Mouse (Mus musculus): ENCODE data around the gene 2310046K23Rik. TPM values are rescaled to one million over a fixed set of nuclear protein-coding genes. Genes with fewer than 3 reads are reported as not detected.

The 2310046K23Rik gene
- polyA plus RNA-seq (2014; fragmentation: Nextera tagmentation; extraction: Ambion mirVana), result not detected in 2 replicates

DNA sequence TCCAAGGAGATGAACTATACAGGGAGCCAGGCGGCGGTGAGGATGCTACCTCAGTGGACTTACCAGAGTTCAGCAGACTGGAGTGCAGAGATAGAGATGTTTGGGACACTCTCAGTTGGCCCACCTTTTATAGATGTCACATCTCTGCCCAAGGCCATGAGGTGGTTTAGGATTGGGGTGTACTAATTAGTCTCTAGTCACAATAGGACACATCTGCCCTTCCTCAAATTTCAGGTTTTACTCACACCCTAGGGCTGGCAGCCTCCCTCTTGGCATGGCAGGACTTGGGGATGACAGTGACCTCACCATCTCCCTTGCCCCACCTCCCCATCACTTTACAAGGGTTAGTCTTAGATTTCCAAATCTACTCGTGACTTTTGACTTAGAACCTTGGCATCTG, at the start of gene 2310046K23Rik:
TSS of gene 2310046K23Rik (minus strand) at position 101 of the 400 bp plus-strand sequence.
- WGBS, result 84% methylated on average over 3 of the region's 3 CpGs
- Histone ChIP-seq H3K4me3 (ENCODE audit: low read depth, low read length) (no peak within 1 kb of the TSS), H3K9me3 (ENCODE audit: control insufficient read depth, low read length) (no peaks in the 10 kb centered on the region), H3K4me1 (replicated peaks; ENCODE audit: control insufficient read depth, insufficient read depth, low read length) (no peaks in the 10 kb centered on the region), H3K27ac (ENCODE audit: low read depth, low read length) (no peak within 1 kb of the TSS), H3K36me3 (ENCODE audit: control insufficient read depth, insufficient read depth, low read length) (no peaks in the 10 kb centered on the region), H3K9ac (ENCODE audit: low read depth, low read length) (no peak within 1 kb of the TSS), H3K27me3 (replicated peaks; ENCODE audit: control insufficient read depth, insufficient read depth, low read length) (no peaks in the 10 kb centered on the region), H3K4me2 (no peak within 1 kb of the TSS)
- DNase-seq (ENCODE audit: low spot score), result no peak
- ATAC-seq (replicated peaks; ENCODE audit: low FRiP score), result no peak

DNA sequence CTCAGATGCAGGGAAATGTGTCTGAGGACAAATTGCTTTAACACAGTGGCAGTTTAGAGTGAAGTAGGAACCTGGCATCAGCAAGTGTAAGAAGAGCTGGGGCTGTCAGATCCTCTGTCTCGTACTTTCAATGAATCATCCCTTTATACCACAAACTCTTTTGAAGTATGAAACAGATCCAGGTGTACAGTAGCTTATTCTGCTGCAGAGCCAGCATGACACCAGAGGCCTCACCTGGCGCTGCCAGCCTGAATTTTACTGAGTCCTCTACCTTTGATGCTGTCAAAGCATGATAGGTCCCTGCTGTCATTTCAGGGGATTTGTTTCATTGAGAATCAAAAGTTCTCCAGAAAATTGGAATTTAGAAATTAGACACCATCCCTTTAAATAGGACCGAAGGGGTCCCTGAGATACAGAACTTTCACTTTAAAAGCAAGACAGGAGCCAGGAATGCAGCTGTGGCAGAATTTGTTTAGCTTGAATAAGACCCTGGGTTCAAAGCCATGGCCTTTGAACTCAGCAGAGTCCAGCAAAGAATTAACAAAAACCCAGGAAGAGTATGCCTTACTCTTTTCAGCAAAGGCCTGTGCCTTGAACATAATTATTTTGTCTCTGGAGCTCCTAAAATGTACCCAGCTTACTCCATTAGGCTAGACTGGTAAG, 49.0 kb upstream of the 2310046K23Rik start:
- WGBS, result 71% methylated on average over 3 of the region's 3 CpGs

DNA sequence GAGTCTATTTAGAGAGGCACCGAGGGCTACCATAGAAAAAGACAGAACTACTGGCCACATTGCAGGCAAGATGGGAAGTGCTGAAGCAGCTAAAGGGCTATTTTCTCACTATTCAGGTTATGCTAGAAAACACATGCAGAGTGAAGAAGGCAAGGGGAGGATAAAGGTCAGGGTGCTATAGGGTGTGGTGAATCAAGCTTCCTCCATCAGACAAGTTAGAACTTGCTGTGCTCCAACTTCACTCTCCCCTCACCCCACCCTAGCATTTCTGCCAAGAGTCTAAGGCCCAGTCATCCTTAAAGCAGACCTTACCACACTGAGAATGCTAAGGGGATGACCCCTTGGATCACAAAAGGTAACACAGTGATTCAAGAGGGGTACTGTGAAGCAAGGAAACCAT, 45.2 kb upstream of the 2310046K23Rik start:
- no peak overlapping the region for H3K27ac ChIP-seq (ENCODE audit: low read depth, low read length)
- H3K9me3 ChIP-seq (ENCODE audit: control insufficient read depth, low read length), result no peaks in the 10 kb centered on the region
- H3K9ac ChIP-seq (ENCODE audit: low read depth, low read length), result no peak overlapping the region
- ATAC-seq (replicated peaks; ENCODE audit: low FRiP score) (no peak), DNase-seq (ENCODE audit: low spot score) (no peak)
- 78% methylated on average over 1 of the region's 1 CpGs for WGBS
- H3K4me2 ChIP-seq, result no peak overlapping the region
- no peaks in the 10 kb centered on the region for H3K27me3 ChIP-seq (replicated peaks; ENCODE audit: control insufficient read depth, insufficient read depth, low read length)
- H3K36me3 ChIP-seq (ENCODE audit: control insufficient read depth, insufficient read depth, low read length), result no peaks in the 10 kb centered on the region
- no peaks in the 10 kb centered on the region for H3K4me1 ChIP-seq (replicated peaks; ENCODE audit: control insufficient read depth, insufficient read depth, low read length)
- H3K4me3 ChIP-seq (ENCODE audit: low read depth, low read length), result no peak overlapping the region

More for the DNA sequence above, 49.0 kb upstream of the 2310046K23Rik start:
- H3K9ac ChIP-seq (ENCODE audit: low read depth, low read length), result no peak overlapping the region
- DNase-seq (ENCODE audit: low spot score), result no peak
- no peaks in the 10 kb centered on the region for H3K36me3 ChIP-seq (ENCODE audit: control insufficient read depth, insufficient read depth, low read length)
- H3K4me1 ChIP-seq (replicated peaks; ENCODE audit: control insufficient read depth, insufficient read depth, low read length), result no peaks in the 10 kb centered on the region
- no peak overlapping the region for H3K4me2 ChIP-seq
- H3K4me3 ChIP-seq (ENCODE audit: low read depth, low read length), result no peak overlapping the region
- no peak overlapping the region for H3K27ac ChIP-seq (ENCODE audit: low read depth, low read length)
- no peaks in the 10 kb centered on the region for H3K9me3 ChIP-seq (ENCODE audit: control insufficient read depth, low read length)
- ATAC-seq (replicated peaks; ENCODE audit: low FRiP score), result no peak
- H3K27me3 ChIP-seq (replicated peaks; ENCODE audit: control insufficient read depth, insufficient read depth, low read length), result no peaks in the 10 kb centered on the region

DNA sequence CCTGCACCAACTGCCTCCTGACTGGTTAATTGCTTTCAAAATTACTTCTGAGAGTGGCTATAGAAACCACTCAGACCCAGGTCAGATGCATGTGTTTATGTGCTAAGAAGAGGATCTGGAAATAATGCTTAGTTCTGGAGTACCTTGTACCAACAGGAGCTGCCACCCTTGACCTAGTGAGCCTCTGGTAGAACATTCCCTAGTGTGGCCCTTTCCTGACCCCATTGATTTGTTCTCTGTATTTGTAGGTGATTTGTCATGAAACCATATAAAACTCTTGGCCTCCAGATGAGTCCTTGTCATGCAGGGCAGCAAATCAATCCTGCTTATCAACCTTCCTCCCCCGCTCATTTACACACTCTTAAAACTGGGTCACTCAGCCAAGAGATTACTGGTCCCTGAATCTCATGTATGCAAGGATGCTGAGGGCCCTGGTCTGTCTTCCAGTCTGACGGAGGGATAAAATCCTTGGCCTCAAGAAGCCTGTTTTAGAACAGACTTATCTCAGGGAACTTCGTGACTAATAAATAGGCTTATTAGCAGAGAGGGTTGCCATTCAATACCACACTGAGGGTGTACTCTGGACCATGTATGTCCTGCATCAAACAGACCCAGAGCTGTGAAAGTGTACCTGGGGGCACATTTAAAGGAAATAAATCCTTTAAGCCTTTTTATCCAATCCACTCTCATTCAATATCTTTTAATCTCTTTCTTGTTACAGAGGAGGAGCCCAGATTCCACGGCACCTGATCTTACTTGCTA, 44.5 kb upstream of the 2310046K23Rik start:
- Histone ChIP-seq H3K4me2 (no peak overlapping the region), H3K9me3 (ENCODE audit: control insufficient read depth, low read length) (no peaks in the 10 kb centered on the region), H3K4me3 (ENCODE audit: low read depth, low read length) (no peak overlapping the region), H3K27me3 (replicated peaks; ENCODE audit: control insufficient read depth, insufficient read depth, low read length) (no peaks in the 10 kb centered on the region), H3K9ac (ENCODE audit: low read depth, low read length) (no peak overlapping the region), H3K4me1 (replicated peaks; ENCODE audit: control insufficient read depth, insufficient read depth, low read length) (no peaks in the 10 kb centered on the region), H3K27ac (ENCODE audit: low read depth, low read length) (no peak overlapping the region), H3K36me3 (ENCODE audit: control insufficient read depth, insufficient read depth, low read length) (no peaks in the 10 kb centered on the region)
- ATAC-seq (replicated peaks; ENCODE audit: low FRiP score), result no peak
- no peak for DNase-seq (ENCODE audit: low spot score)
- 51% methylated on average over 4 of the region's 4 CpGs for WGBS

DNA sequence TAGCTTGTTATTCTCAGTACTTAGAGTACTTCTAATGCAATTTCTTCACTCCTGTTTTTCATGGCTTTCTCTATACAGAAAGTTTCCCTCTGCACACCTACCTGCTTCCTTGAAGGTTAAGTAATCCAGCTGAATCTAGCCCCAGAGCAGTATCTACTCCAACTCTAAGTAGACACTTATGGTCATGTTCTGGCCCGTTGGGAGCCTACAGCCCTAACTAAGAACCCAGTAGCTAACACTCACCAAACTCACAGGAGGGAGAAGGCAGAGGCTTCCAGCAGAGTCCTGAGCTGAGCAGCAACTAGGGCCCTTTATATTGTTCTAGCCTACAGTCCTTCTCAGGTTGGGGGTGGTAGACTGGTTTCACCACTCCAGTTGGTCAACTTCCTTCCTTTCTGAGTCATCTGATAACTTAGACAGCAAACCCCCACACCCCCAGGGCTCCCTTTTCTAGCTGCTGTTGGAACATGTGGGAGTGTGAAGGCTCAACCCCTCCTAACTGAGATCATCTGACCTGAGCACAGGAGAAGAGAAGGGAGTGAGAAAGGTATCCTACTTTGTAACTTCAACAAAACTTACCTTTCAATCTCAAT, 39.2 kb upstream of the 2310046K23Rik start, which contains the start of gene Ivl:
TSS of gene Ivl (minus strand) at position 287 of the 593 bp plus-strand sequence.
- no peak within 1 kb of the TSS for H3K9ac ChIP-seq (ENCODE audit: low read depth, low read length)
- no peak within 1 kb of the TSS for H3K4me2 ChIP-seq
- H3K36me3 ChIP-seq (ENCODE audit: control insufficient read depth, insufficient read depth, low read length), result no peaks in the 10 kb centered on the region
- DNase-seq (ENCODE audit: low spot score), result no peak
- no peaks in the 10 kb centered on the region for H3K9me3 ChIP-seq (ENCODE audit: control insufficient read depth, low read length)
- H3K27me3 ChIP-seq (replicated peaks; ENCODE audit: control insufficient read depth, insufficient read depth, low read length), result no peaks in the 10 kb centered on the region
- H3K4me3 ChIP-seq (ENCODE audit: low read depth, low read length), result no peak within 1 kb of the TSS
- no peaks in the 10 kb centered on the region for H3K4me1 ChIP-seq (replicated peaks; ENCODE audit: control insufficient read depth, insufficient read depth, low read length)
- H3K27ac ChIP-seq (ENCODE audit: low read depth, low read length), result no peak within 1 kb of the TSS
- no peak for ATAC-seq (replicated peaks; ENCODE audit: low FRiP score)
- WGBS, result 55% methylated on average over 1 of the region's 1 CpGs

DNA sequence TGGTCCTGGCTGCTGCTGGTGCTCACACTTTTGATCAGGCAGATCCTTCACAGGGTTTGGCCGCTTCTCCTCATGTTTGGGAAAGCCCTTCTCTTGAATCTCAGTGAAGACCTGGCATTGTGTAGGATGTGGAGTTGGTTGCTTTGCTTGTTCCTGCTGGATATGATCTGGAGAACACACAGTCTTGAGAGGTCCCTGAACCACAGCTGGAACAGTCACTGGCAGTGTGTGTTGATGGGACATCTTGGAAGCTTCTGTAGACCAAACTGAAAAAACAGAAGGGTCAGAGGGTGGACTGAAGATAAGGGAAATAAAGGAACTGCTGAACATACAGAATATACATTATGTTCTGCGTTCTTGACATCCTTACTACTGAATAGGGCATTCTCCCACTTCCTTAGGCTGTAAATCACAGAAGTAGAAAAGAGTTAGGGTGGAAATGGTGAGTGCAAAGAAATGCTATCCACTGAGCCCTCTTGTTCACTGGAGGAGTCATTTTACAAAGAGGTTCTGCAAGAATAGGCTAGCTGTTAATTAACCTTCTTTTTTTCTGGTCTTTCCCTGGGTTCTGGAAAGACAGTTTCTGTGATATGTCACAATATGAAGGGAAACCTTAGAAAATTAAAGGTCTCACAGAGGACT, 38.3 kb upstream of the 2310046K23Rik start:
- WGBS, result 45% methylated on average over 2 of the region's 2 CpGs
- no peaks in the 10 kb centered on the region for H3K9me3 ChIP-seq (ENCODE audit: control insufficient read depth, low read length)
- H3K27me3 ChIP-seq (replicated peaks; ENCODE audit: control insufficient read depth, insufficient read depth, low read length), result no peaks in the 10 kb centered on the region
- H3K4me3 ChIP-seq (ENCODE audit: low read depth, low read length), result no peak overlapping the region
- no peak overlapping the region for H3K9ac ChIP-seq (ENCODE audit: low read depth, low read length)
- H3K36me3 ChIP-seq (ENCODE audit: control insufficient read depth, insufficient read depth, low read length), result no peaks in the 10 kb centered on the region
- no peak overlapping the region for H3K27ac ChIP-seq (ENCODE audit: low read depth, low read length)
- H3K4me1 ChIP-seq (replicated peaks; ENCODE audit: control insufficient read depth, insufficient read depth, low read length), result no peaks in the 10 kb centered on the region
- no peak overlapping the region for H3K4me2 ChIP-seq
- ATAC-seq (replicated peaks; ENCODE audit: low FRiP score) (no peak), DNase-seq (ENCODE audit: low spot score) (no peak)

DNA sequence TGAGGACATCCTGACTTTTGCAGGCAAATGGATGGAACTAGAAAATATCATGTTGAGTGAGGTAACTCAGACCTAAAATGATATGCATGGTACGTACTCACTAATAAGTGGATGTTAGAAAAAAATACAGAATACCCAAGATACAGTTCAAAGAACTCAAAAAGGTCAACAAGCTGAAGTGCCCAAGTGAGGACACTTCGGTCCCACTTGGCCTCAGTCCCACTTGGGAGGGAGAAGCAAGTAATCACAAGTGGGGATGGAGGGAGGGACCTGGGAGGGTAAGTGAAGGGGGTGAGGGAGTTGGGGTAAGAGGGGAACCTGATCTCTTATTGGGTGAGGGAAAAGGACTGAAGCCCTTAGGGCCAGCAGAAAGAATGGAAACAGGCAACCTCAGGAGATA, 34.4 kb upstream of the 2310046K23Rik start:
- H3K4me1 ChIP-seq (replicated peaks; ENCODE audit: control insufficient read depth, insufficient read depth, low read length), result no peaks in the 10 kb centered on the region
- H3K4me3 ChIP-seq (ENCODE audit: low read depth, low read length), result no peak overlapping the region
- H3K27me3 ChIP-seq (replicated peaks; ENCODE audit: control insufficient read depth, insufficient read depth, low read length), result no peaks in the 10 kb centered on the region
- no peak overlapping the region for H3K9ac ChIP-seq (ENCODE audit: low read depth, low read length)
- no peak overlapping the region for H3K27ac ChIP-seq (ENCODE audit: low read depth, low read length)
- H3K36me3 ChIP-seq (ENCODE audit: control insufficient read depth, insufficient read depth, low read length), result no peaks in the 10 kb centered on the region
- WGBS, result 87% methylated on average over 2 of the region's 2 CpGs
- H3K9me3 ChIP-seq (ENCODE audit: control insufficient read depth, low read length), result no peaks in the 10 kb centered on the region
- no peak overlapping the region for H3K4me2 ChIP-seq
- no peak for ATAC-seq (replicated peaks; ENCODE audit: low FRiP score)
- DNase-seq (ENCODE audit: low spot score), result no peak

DNA sequence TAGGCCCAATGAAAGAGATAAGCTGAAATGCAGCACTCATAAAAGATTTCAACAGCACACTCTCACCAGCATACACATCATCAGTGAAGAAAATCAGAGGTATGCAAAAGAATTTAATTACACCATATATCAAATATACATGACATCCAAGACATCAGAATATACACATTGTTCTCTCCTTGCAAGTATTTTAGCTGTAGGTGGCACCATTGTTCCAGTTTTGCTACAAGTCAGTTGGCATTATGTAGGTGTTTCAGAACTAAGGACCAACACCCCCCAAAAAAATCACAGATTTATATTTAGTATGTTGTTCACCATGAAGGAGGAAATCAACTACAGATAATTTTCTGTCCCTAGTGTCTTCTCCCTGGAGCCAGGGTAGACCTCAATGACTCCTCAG, 31.1 kb upstream of the 2310046K23Rik start:
- H3K9me3 ChIP-seq (ENCODE audit: control insufficient read depth, low read length), result no peaks in the 10 kb centered on the region
- ATAC-seq (replicated peaks; ENCODE audit: low FRiP score) (no peak), DNase-seq (ENCODE audit: low spot score) (no peak)
- H3K4me2 ChIP-seq, result no peak overlapping the region
- H3K9ac ChIP-seq (ENCODE audit: low read depth, low read length), result no peak overlapping the region
- no peak overlapping the region for H3K27ac ChIP-seq (ENCODE audit: low read depth, low read length)
- no peak overlapping the region for H3K4me3 ChIP-seq (ENCODE audit: low read depth, low read length)
- no peaks in the 10 kb centered on the region for H3K36me3 ChIP-seq (ENCODE audit: control insufficient read depth, insufficient read depth, low read length)
- no peaks in the 10 kb centered on the region for H3K27me3 ChIP-seq (replicated peaks; ENCODE audit: control insufficient read depth, insufficient read depth, low read length)
- no peaks in the 10 kb centered on the region for H3K4me1 ChIP-seq (replicated peaks; ENCODE audit: control insufficient read depth, insufficient read depth, low read length)

All from liver, embryonic 11.5 days (tissue).